Mouse (Mus musculus) hindbrain, embryonic 11.5 days (tissue): Measurements from ENCODE around the gene Anapc15. TPM values are rescaled to one million over a fixed set of nuclear protein-coding genes. Genes with fewer than 3 reads are reported as not detected.
A peak's percentile ranks its signal among the peaks of the same experiment; 100 is the strongest.
"Not testable (repeated sequence)": the region's sequence is repeated elsewhere in the genome, so short reads cannot be mapped to it uniquely, and the experiment has no call there.

Experiments used
- ATAC-seq: fragments of 200-750 bp; cut with Nextera tagmentation; 2 replicates; pipeline ENCODE4 v1.8.0; 2017; ENCODE audit warnings: mild to moderate bottlenecking, moderate TSS enrichment, moderate library complexity; ENCODE audit not compliant: low FRiP score
- DNase-seq: peaks from one replicate; pipeline ENCODE4 v3.0.0-alpha.2; 2015; ENCODE audit warnings: low spot score
- H3K27ac ChIP-seq: fragments of 300-500 bp; sonication (generic); 2 replicates; pipeline ENCODE4 v1.5.1; 2014; ENCODE audit warnings: mild to moderate bottlenecking, low read depth, low read length
- H3K27me3 ChIP-seq: fragments of 300-500 bp; sonication (generic); 2 replicates; pipeline ENCODE4 v1.6.1; 2014; ENCODE audit warnings: mild to moderate bottlenecking, low read length, moderate library complexity, mixed read lengths; ENCODE audit not compliant: control insufficient read depth, insufficient read depth
- H3K36me3 ChIP-seq: fragments of 300-500 bp; sonication (generic); 2 replicates; pipeline ENCODE4 v1.6.1; 2014; ENCODE audit warnings: mild to moderate bottlenecking, low read length, moderate library complexity, mixed read lengths; ENCODE audit not compliant: control insufficient read depth, insufficient read depth
- H3K4me1 ChIP-seq: fragments of 300-500 bp; sonication (generic); replicated peaks from 2 replicates; pipeline ENCODE4 v1.6.1; 2014; ENCODE audit warnings: low read length, mixed read lengths; ENCODE audit not compliant: control insufficient read depth, insufficient read depth
- H3K4me2 ChIP-seq: fragments of 300-500 bp; sonication (generic); replicated peaks from 2 replicates; pipeline ENCODE4 v1.6.1; 2014; ENCODE audit warnings: mild to moderate bottlenecking, low read depth, low read length
- H3K4me3 ChIP-seq: fragments of 300-500 bp; sonication (generic); 2 replicates; pipeline ENCODE4 v1.5.1; 2014; ENCODE audit warnings: low read depth, low read length
- H3K9ac ChIP-seq: fragments of 300-500 bp; sonication (generic); 2 replicates; pipeline ENCODE4 v1.6.1; 2014; ENCODE audit warnings: low read depth, low read length
- H3K9me3 ChIP-seq: fragments of 300-500 bp; sonication (generic); 2 replicates; pipeline ENCODE4 v1.6.1; 2016; ENCODE audit warnings: low read length; ENCODE audit not compliant: control insufficient read depth
- WGBS: fragments of 180-500 bp; shearing (Covaris S2); extraction: QIAGEN DNeasy Blood & Tissue Kit; methylation state at CpG from one replicate; pipeline ENCODE4 v1.1.7; 2014; 5-methylcytosine and 5-hydroxymethylcytosine counted together
- polyA plus RNA-seq: library from polyadenylated mRNA; unstranded; fragments of >200 nt; fragmentation: Nextera tagmentation; extraction: Ambion mirVana; gene quantifications from 2 replicates; pipeline ENCODE4 v1.2.1, GENCODE M21; 2014

Anapc15 gene
- polyA plus RNA-seq, 1 experiment from 2014 or later: 90.2 TPM

GRCm38 (mm10) chr7:101925892-101926291 is 62.4 kb downstream of the Anapc15 start:
- H3K27me3 ChIP-seq, H3K4me1 ChIP-seq, H3K9ac ChIP-seq, H3K36me3 ChIP-seq, H3K9me3 ChIP-seq, H3K27ac ChIP-seq, ATAC-seq, H3K4me3 ChIP-seq, H3K4me2 ChIP-seq, DNase-seq: not testable (repeated sequence)

- no peak for DNase-seq
- no peak for ATAC-seq
- Histone ChIP-seq H3K4me1 (no peaks in the 10 kb centered on the region), H3K27me3 (no peaks in the 10 kb centered on the region), H3K36me3 (no peaks in the 10 kb centered on the region), H3K4me3 (no peak overlapping the region), H3K27ac (no peak overlapping the region), H3K9me3 (no peaks in the 10 kb centered on the region), H3K4me2 (no peak overlapping the region), H3K9ac (no peak overlapping the region)
- WGBS: 90% methylated on average over 3 of the region's 3 CpGs
Observed at GRCm38 (mm10) chr7:101928093-101928492, 64.6 kb downstream of the Anapc15 start.

DNA sequence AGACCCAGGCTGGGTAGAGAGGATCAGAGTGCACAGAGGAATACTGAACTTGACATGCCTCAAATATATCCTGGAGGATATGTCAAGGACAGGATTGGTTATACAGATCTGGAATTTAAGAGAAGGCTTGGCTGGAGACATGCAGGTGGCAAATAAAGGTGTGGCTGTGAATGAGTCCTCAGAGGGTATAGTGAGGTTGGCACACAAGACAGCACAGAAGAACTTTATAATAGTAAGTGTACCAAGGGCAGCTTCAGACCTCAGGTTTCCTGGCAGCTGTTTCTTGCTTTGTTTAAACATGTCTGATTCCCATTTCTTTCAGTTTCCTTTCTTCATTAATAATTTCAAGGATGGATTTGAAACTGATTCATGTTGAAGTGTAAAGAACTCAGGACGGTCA is 69.0 kb downstream of the Anapc15 start:
- Histone ChIP-seq H3K4me2 (no peak overlapping the region), H3K9ac (no peak overlapping the region), H3K9me3 (no peaks in the 10 kb centered on the region), H3K36me3 (no peaks in the 10 kb centered on the region), H3K4me3 (no peak overlapping the region), H3K27ac (no peak overlapping the region), H3K27me3 (no peaks in the 10 kb centered on the region), H3K4me1 (no peaks in the 10 kb centered on the region)
- 92% methylated on average over 1 of the region's 1 CpGs for WGBS
- DNase-seq (no peak), ATAC-seq (no peak)

DNA sequence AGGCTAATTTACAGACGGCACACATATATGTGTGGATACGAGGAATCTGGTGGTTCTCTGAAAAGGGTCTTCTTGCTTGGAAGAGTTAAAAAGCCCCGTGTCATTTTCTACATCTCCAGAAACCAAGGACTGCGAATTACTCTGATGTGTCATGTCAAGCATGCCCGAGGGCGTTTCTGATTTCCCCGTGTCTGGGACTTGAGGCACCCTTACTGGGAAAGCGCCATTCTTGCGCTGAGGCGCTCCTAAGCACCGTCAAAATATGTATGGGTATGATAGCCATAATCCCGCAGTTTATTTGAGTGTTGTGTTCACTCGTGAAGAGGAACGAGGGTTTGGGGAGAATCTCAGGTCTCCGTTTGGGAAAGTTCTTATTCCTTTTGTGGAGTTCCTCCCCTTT is 69.8 kb downstream of the Anapc15 start:
- Histone ChIP-seq H3K9ac (peak overlapping the region; percentile 53), H3K27me3 (no peaks in the 10 kb centered on the region), H3K9me3 (no peaks in the 10 kb centered on the region), H3K4me3 (peak overlapping the region; percentile 92), H3K4me2 (peak overlapping the region; percentile 48), H3K27ac (no peak overlapping the region), H3K36me3 (no peaks in the 10 kb centered on the region), H3K4me1 (no peaks in the 10 kb centered on the region)
- ATAC-seq (peak; percentile 61), DNase-seq (no peak)
- 8% methylated on average over 15 of the region's 15 CpGs for WGBS

DNA sequence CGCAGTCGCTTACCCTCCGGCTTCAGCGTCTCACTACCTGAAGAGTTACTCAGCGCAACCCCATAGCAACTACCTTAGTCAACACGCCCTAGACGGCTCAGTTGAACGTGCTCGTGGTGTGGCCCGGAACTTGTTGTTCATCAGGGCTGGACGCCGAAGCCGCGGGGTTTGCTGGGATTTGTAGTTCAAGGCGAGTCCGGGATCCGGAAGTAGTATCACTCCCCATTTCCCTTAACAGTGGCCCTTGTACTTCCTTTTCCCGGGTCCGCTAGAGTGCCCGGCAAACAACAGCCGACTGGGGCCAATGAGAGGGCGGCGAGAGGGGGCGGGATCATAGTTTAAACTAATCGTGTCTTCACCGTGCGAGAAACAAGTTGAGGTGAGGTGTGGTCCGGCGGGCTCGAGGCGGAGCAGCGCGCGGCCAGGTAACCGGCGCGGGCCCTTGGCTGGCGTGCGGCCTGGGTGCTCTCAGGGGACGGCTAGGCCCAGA is 70.3 kb downstream of the Anapc15 start, which contains the start of the genes Lrrc51 and Numa1:
Gene Lrrc51, minus strand, starts transcription at position 145 of the 490 bp plus-strand sequence.
Gene Numa1, plus strand, starts transcription at position 361 of the 490 bp plus-strand sequence.
- ATAC-seq: peak; percentile 99
- H3K9ac ChIP-seq: peak within 1 kb of the TSS; percentile 87
- WGBS: 0% methylated on average over 40 of the region's 40 CpGs

DNA sequence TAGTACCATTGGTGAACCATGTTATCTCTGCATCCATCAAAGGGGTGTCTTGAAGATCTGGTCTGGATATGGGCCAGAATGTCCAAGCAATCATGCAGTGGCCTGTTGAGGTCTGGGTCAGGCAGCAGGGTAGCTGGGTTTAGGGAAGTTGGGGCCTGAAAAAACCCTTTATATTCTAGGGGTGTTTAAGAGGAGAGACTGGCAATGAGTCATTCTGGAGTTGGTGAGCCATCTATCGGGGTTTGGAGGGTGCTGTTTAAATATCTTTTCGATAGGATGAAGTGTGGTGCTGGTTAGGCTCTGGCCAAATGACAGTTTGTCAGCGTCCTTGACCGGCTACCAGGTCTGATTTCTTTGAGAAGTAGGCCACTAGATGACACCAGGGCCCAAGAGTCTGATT is 72.4 kb downstream of the Anapc15 start:
- 96% methylated on average over 4 of the region's 4 CpGs for WGBS
- Histone ChIP-seq H3K4me3 (no peak overlapping the region), H3K27ac (no peak overlapping the region), H3K36me3 (no peaks in the 10 kb centered on the region), H3K4me2 (no peak overlapping the region), H3K27me3 (no peaks in the 10 kb centered on the region), H3K9me3 (no peaks in the 10 kb centered on the region), H3K4me1 (no peaks in the 10 kb centered on the region), H3K9ac (no peak overlapping the region)
- no peak for DNase-seq
- ATAC-seq: no peak

More for the DNA sequence above, 70.3 kb downstream of the Anapc15 start, which contains the start of the genes Lrrc51 and Numa1:
- peak within 1 kb of the TSS; percentile 92 for H3K4me3 ChIP-seq
- H3K27ac ChIP-seq: peak within 1 kb of the TSS; percentile 70
- H3K4me1 ChIP-seq: no peaks in the 10 kb centered on the region
- no peaks in the 10 kb centered on the region for H3K9me3 ChIP-seq
- peak within 1 kb of the TSS; percentile 73 for H3K4me2 ChIP-seq
- H3K27me3 ChIP-seq: no peaks in the 10 kb centered on the region
- peak; percentile 96 for DNase-seq
- no peaks in the 10 kb centered on the region for H3K36me3 ChIP-seq

DNA sequence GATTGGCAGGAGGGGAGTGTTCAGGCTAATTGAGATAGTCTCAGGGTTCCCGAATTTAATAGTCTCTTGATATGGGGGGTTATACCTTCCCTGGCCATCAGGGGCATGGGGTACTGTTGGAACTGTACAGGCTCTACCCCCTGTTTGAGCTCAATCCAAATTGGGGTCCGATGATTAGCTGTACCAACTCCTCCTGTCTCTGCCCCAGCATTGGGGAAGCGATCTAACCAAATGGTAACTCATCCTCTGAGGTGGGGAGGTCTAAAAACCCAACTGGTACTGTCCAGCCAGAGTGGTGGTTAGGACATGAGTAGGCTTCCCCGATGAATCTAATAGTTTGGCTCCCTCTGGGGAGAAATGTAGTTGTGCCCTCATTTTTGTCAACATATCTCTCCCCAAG is 73.5 kb downstream of the Anapc15 start:
- no peaks in the 10 kb centered on the region for H3K27me3 ChIP-seq
- H3K36me3 ChIP-seq: no peaks in the 10 kb centered on the region
- H3K4me2 ChIP-seq: no peak overlapping the region
- H3K27ac ChIP-seq: no peak overlapping the region
- no peak overlapping the region for H3K4me3 ChIP-seq
- no peaks in the 10 kb centered on the region for H3K9me3 ChIP-seq
- no peak overlapping the region for H3K9ac ChIP-seq
- 96% methylated on average over 4 of the region's 4 CpGs for WGBS
- DNase-seq (no peak), ATAC-seq (no peak)
- H3K4me1 ChIP-seq: no peaks in the 10 kb centered on the region

- WGBS: 92% methylated on average over 4 of the region's 4 CpGs
- Histone ChIP-seq H3K9ac (no peak overlapping the region), H3K4me1 (no peaks in the 10 kb centered on the region), H3K9me3 (no peaks in the 10 kb centered on the region), H3K4me2 (no peak overlapping the region), H3K27ac (no peak overlapping the region), H3K27me3 (no peaks in the 10 kb centered on the region), H3K4me3 (no peak overlapping the region), H3K36me3 (no peaks in the 10 kb centered on the region)
- ATAC-seq: no peak
- DNase-seq: no peak
Observed at GRCm38 (mm10) chr7:101937569-101937968, 74.1 kb downstream of the Anapc15 start.

- WGBS: 91% methylated on average over 2 of the region's 2 CpGs
Observed at GRCm38 (mm10) chr7:101938348-101938747, 74.8 kb downstream of the Anapc15 start.

More at GRCm38 (mm10) chr7:101938348-101938747, 74.8 kb downstream of the Anapc15 start:
- no peak overlapping the region for H3K4me3 ChIP-seq
- H3K36me3 ChIP-seq: no peaks in the 10 kb centered on the region
- no peaks in the 10 kb centered on the region for H3K9me3 ChIP-seq
- no peaks in the 10 kb centered on the region for H3K27me3 ChIP-seq
- DNase-seq (no peak), ATAC-seq (no peak)
- H3K27ac ChIP-seq: no peak overlapping the region
- no peak overlapping the region for H3K9ac ChIP-seq
- H3K4me1 ChIP-seq: no peaks in the 10 kb centered on the region
- H3K4me2 ChIP-seq: no peak overlapping the region
